8 mouse cellular contexts compared by ENCODE assay signal in genomic region chr13:100107652-100108472, GRCm38 (mm10). TPM values are rescaled to one million over a fixed set of nuclear protein-coding genes. Genes with fewer than 3 reads are reported as not detected.
DNase-seq lines count a peak whose midpoint lies in the region; ATAC-seq and TF ChIP-seq lines count a peak whose summit lies in the region.

Gene Serf1 (plus strand): TSS chr13:100108012.

- peak within 1 kb of the TSS; percentile 86 for H3K4me3 ChIP-seq in hindbrain, embryonic 14.5 days (replicated peaks; ENCODE audit: low read length)
- peak within 1 kb of the TSS; percentile 94 for H3K4me3 ChIP-seq in left cerebral cortex, adult 2 months

- no peaks in the 10 kb centered on the region for H3K27me3 ChIP-seq in hindbrain, embryonic 14.5 days (ENCODE audit: control insufficient read depth, insufficient read depth, low read length)

- peaks cover 14% of the 10 kb centered on the region for H3K4me1 ChIP-seq in hindbrain, embryonic 14.5 days (replicated peaks; ENCODE audit: control insufficient read depth, insufficient read depth, low read length)

- peak; percentile 84 for ATAC-seq in hindbrain, embryonic 14.5 days (ENCODE audit: low FRiP score)
- ATAC-seq in megakaryocyte, adult 5-6 weeks (ENCODE audit: poor library complexity, severe bottlenecking): peak; percentile 56

- TF ChIP-seq CTCF in left cerebral cortex, adult 2 months (IDR thresholded peaks at IDR 0.05): no peak

- DNase-seq in Muller cell, postnatal 12 days (ENCODE audit: inconsistent ontology term): peak; percentile 88
- peak; percentile 84 for DNase-seq in cerebellum, adult 9-11 months
- peak; percentile 70 to 71 for DNase-seq in frontal cortex, postnatal 25 days (ENCODE audit: low spot score in 2 of 2)
- peak; percentile 86 for DNase-seq in hindbrain, embryonic 14.5 days (ENCODE audit: low spot score)
- DNase-seq in left cerebral cortex, adult 2 months (ENCODE audit: extremely low spot score in 1 of 2, low spot score in 2 of 2): peak; percentile 86 to 87
- DNase-seq in right cerebral cortex, postnatal 14 days: peak; percentile 78
- DNase-seq in urinary bladder, postnatal 25 days (ENCODE audit: low spot score): peak; percentile 83

- under 1% methylated on average over 76 of the region's 76 CpGs for WGBS in hindbrain, embryonic 14.5 days

- peaks cover 12% of the 10 kb centered on the region for H3K36me3 ChIP-seq in hindbrain, embryonic 14.5 days (replicated peaks; ENCODE audit: control insufficient read depth, insufficient read depth)

- H3K9ac ChIP-seq in hindbrain, embryonic 14.5 days: peak within 1 kb of the TSS; percentile 91

- H3K27ac ChIP-seq in hindbrain, embryonic 14.5 days: peak within 1 kb of the TSS; percentile 89
- H3K27ac ChIP-seq in left cerebral cortex, adult 2 months: peak within 1 kb of the TSS; percentile 75

- intact Hi-C loops in left cerebral cortex, adult 2 months (cut with DNase I): no loop called here

- peak within 1 kb of the TSS; percentile 85 for H3K4me2 ChIP-seq in hindbrain, embryonic 14.5 days (replicated peaks)

- no peaks in the 10 kb centered on the region for H3K9me3 ChIP-seq in hindbrain, embryonic 14.5 days (ENCODE audit: control insufficient read depth, low read length)

RNA-seq across cellular contexts. Expression of gene Serf1, which starts in this region (rescaled TPM):
- polyA plus RNA-seq in hindbrain, embryonic 14.5 days (2014; fragmentation: Nextera tagmentation; extraction: Ambion mirVana): 396 and 451 TPM in 2 replicates
- 10 to 100 TPM; 15.1 to 22.9 TPM for total RNA-seq in left cerebral cortex, adult 2 months (2021)
- total RNA-seq in megakaryocyte, adult 5-6 weeks (2015): 4.1 and 7.5 TPM in 2 replicates
- 4.2 and 4.9 TPM in 2 replicates for total RNA-seq in megakaryocyte, adult 5-6 weeks (2017)

Comparison
In these comparisons a context has a peak if more than half of its experiments do, and no peak if none do; other contexts are left out.
1. Peak in every context shown above with its lines: DNase-seq, ATAC-seq, H3K4me3 ChIP-seq and H3K27ac ChIP-seq.